Mouse (Mus musculus): ENCODE results near the gene Kat5. TPM values are rescaled to one million over a fixed set of nuclear protein-coding genes. Genes with fewer than 3 reads are reported as not detected.

Gene Kat5
- polyA plus RNA-seq, 1 experiment from 2014 or later, result 32.2 TPM

GRCm38 (mm10) chr19:5559229-5559628 lies 50.8 kb downstream of the Kat5 start:
- no peak for DNase-seq (ENCODE audit: low spot score)
- 13% methylated on average over 8 of the region's 8 CpGs for WGBS
- Histone ChIP-seq H3K4me3 (ENCODE audit: low read depth, low read length) (no peak overlapping the region), H3K27ac (replicated peaks; ENCODE audit: low read depth, low read length) (no peak overlapping the region), H3K9ac (replicated peaks; ENCODE audit: low read length) (no peak overlapping the region), H3K36me3 (replicated peaks; ENCODE audit: control insufficient read depth, insufficient read depth, low read depth, low read length) (no peaks in the 10 kb centered on the region), H3K4me2 (ENCODE audit: low read depth, low read length) (no peak overlapping the region), H3K27me3 (ENCODE audit: control insufficient read depth, insufficient read depth, low read length) (peaks cover 64% of the 10 kb centered on the region), H3K4me1 (ENCODE audit: control insufficient read depth, insufficient read depth, low read length) (0 out of 2 replicates have a peak, but pooled peaks cover 2% of the 10 kb centered on the region), H3K9me3 (replicated peaks; ENCODE audit: control insufficient read depth, low read length) (no peaks in the 10 kb centered on the region)
- no peak for ATAC-seq (replicated peaks; ENCODE audit: insufficient number of reproducible peaks, low FRiP score, low TSS enrichment, low read depth)

- Histone ChIP-seq H3K9ac (replicated peaks; ENCODE audit: low read length) (no peak overlapping the region), H3K36me3 (replicated peaks; ENCODE audit: control insufficient read depth, insufficient read depth, low read depth, low read length) (no peaks in the 10 kb centered on the region), H3K4me2 (ENCODE audit: low read depth, low read length) (no peak overlapping the region), H3K27me3 (ENCODE audit: control insufficient read depth, insufficient read depth, low read length) (peaks cover 59% of the 10 kb centered on the region), H3K4me3 (ENCODE audit: low read depth, low read length) (no peak overlapping the region), H3K27ac (replicated peaks; ENCODE audit: low read depth, low read length) (no peak overlapping the region), H3K9me3 (replicated peaks; ENCODE audit: control insufficient read depth, low read length) (no peaks in the 10 kb centered on the region), H3K4me1 (ENCODE audit: control insufficient read depth, insufficient read depth, low read length) (0 out of 2 replicates have a peak, but pooled peaks cover 2% of the 10 kb centered on the region)
- 63% methylated on average over 8 of the region's 8 CpGs for WGBS
- ATAC-seq (replicated peaks; ENCODE audit: insufficient number of reproducible peaks, low FRiP score, low TSS enrichment, low read depth), result no peak
- no peak for DNase-seq (ENCODE audit: low spot score)
These were observed 51.3 kb downstream of the Kat5 start for GRCm38 (mm10) chr19:5558770-5559169.

- DNase-seq (ENCODE audit: low spot score) (no peak), ATAC-seq (replicated peaks; ENCODE audit: insufficient number of reproducible peaks, low FRiP score, low TSS enrichment, low read depth) (no peak)
- H3K27me3 ChIP-seq (ENCODE audit: control insufficient read depth, insufficient read depth, low read length), result peaks cover 57% of the 10 kb centered on the region
- no peak overlapping the region for H3K4me2 ChIP-seq (ENCODE audit: low read depth, low read length)
- 37% methylated on average over 7 of the region's 7 CpGs for WGBS
- no peak overlapping the region for H3K27ac ChIP-seq (replicated peaks; ENCODE audit: low read depth, low read length)
- no peak overlapping the region for H3K4me3 ChIP-seq (ENCODE audit: low read depth, low read length)
- H3K4me1 ChIP-seq (ENCODE audit: control insufficient read depth, insufficient read depth, low read length), result 0 out of 2 replicates have a peak, but pooled peaks cover 2% of the 10 kb centered on the region
- no peaks in the 10 kb centered on the region for H3K36me3 ChIP-seq (replicated peaks; ENCODE audit: control insufficient read depth, insufficient read depth, low read depth, low read length)
- H3K9ac ChIP-seq (replicated peaks; ENCODE audit: low read length), result no peak overlapping the region
- no peaks in the 10 kb centered on the region for H3K9me3 ChIP-seq (replicated peaks; ENCODE audit: control insufficient read depth, low read length)
These were observed 51.9 kb downstream of the Kat5 start for GRCm38 (mm10) chr19:5558169-5558568.

- no peaks in the 10 kb centered on the region for H3K9me3 ChIP-seq (replicated peaks; ENCODE audit: control insufficient read depth, low read length)
- ATAC-seq (replicated peaks; ENCODE audit: insufficient number of reproducible peaks, low FRiP score, low TSS enrichment, low read depth) (no peak), DNase-seq (ENCODE audit: low spot score) (no peak)
- no peaks in the 10 kb centered on the region for H3K36me3 ChIP-seq (replicated peaks; ENCODE audit: control insufficient read depth, insufficient read depth, low read depth, low read length)
- no peak overlapping the region for H3K27ac ChIP-seq (replicated peaks; ENCODE audit: low read depth, low read length)
- no peak overlapping the region for H3K4me2 ChIP-seq (ENCODE audit: low read depth, low read length)
- H3K4me3 ChIP-seq (ENCODE audit: low read depth, low read length), result no peak overlapping the region
- H3K9ac ChIP-seq (replicated peaks; ENCODE audit: low read length), result no peak overlapping the region
- 74% methylated on average over 14 of the region's 14 CpGs for WGBS
- no peaks in the 10 kb centered on the region for H3K4me1 ChIP-seq (ENCODE audit: control insufficient read depth, insufficient read depth, low read length)
- peaks cover 19% of the 10 kb centered on the region for H3K27me3 ChIP-seq (ENCODE audit: control insufficient read depth, insufficient read depth, low read length)
These were observed 55.8 kb downstream of the Kat5 start for GRCm38 (mm10) chr19:5554212-5554611.

GRCm38 (mm10) chr19:5553802-5554201 lies 56.2 kb downstream of the Kat5 start:
- Histone ChIP-seq H3K9ac (replicated peaks; ENCODE audit: low read length) (no peak overlapping the region), H3K4me1 (ENCODE audit: control insufficient read depth, insufficient read depth, low read length) (no peaks in the 10 kb centered on the region), H3K27ac (replicated peaks; ENCODE audit: low read depth, low read length) (no peak overlapping the region), H3K4me3 (ENCODE audit: low read depth, low read length) (no peak overlapping the region), H3K27me3 (ENCODE audit: control insufficient read depth, insufficient read depth, low read length) (peaks cover 14% of the 10 kb centered on the region), H3K36me3 (replicated peaks; ENCODE audit: control insufficient read depth, insufficient read depth, low read depth, low read length) (no peaks in the 10 kb centered on the region), H3K9me3 (replicated peaks; ENCODE audit: control insufficient read depth, low read length) (no peaks in the 10 kb centered on the region), H3K4me2 (ENCODE audit: low read depth, low read length) (no peak overlapping the region)
- ATAC-seq (replicated peaks; ENCODE audit: insufficient number of reproducible peaks, low FRiP score, low TSS enrichment, low read depth) (no peak), DNase-seq (ENCODE audit: low spot score) (no peak)
- 47% methylated on average over 8 of the region's 8 CpGs for WGBS

Other genes starting within 250 kb of the Kat5 start
- 58.2 and 63.7 TPM in 2 replicates for gene Eif1ad, start 243.5 kb downstream of the Kat5 start, polyA plus RNA-seq (2014; fragmentation: Nextera tagmentation; extraction: Ambion mirVana)
- 464 and 487 TPM in 2 replicates for gene Banf1, start 243.1 kb downstream of the Kat5 start, polyA plus RNA-seq (2014; fragmentation: Nextera tagmentation; extraction: Ambion mirVana)
- gene Sart1, start 221.5 kb downstream of the Kat5 start, polyA plus RNA-seq (2014; fragmentation: Nextera tagmentation; extraction: Ambion mirVana), result 72.9 and 76.1 TPM in 2 replicates
- gene Tsga10ip, start 207.7 kb downstream of the Kat5 start, polyA plus RNA-seq (2014; fragmentation: Nextera tagmentation; extraction: Ambion mirVana), result 0.15 and 0.36 TPM in 2 replicates
- gene Drap1, start 185.3 kb downstream of the Kat5 start, polyA plus RNA-seq (2014; fragmentation: Nextera tagmentation; extraction: Ambion mirVana), result 204 and 213 TPM in 2 replicates
- 33.2 and 36.7 TPM in 2 replicates for gene AI837181, start 185.1 kb downstream of the Kat5 start, polyA plus RNA-seq (2014; fragmentation: Nextera tagmentation; extraction: Ambion mirVana)
- gene Fosl1, start 162.7 kb downstream of the Kat5 start, polyA plus RNA-seq (2014; fragmentation: Nextera tagmentation; extraction: Ambion mirVana), result not detected in 2 replicates
- gene Ccdc85b, start 152.3 kb downstream of the Kat5 start, polyA plus RNA-seq (2014; fragmentation: Nextera tagmentation; extraction: Ambion mirVana), result 7.5 and 7.8 TPM in 2 replicates
- gene Fibp, start 149.6 kb downstream of the Kat5 start, polyA plus RNA-seq (2014; fragmentation: Nextera tagmentation; extraction: Ambion mirVana), result 105 and 115 TPM in 2 replicates
- 1.1 and 1.4 TPM in 2 replicates for gene Ctsw, start 141.7 kb downstream of the Kat5 start, polyA plus RNA-seq (2014; fragmentation: Nextera tagmentation; extraction: Ambion mirVana)
- 80.9 and 91.9 TPM in 2 replicates for gene Efemp2, start 136.3 kb downstream of the Kat5 start, polyA plus RNA-seq (2014; fragmentation: Nextera tagmentation; extraction: Ambion mirVana)
- 29.6 and 39.2 TPM in 2 replicates for gene Mus81, start 121.8 kb downstream of the Kat5 start, polyA plus RNA-seq (2014; fragmentation: Nextera tagmentation; extraction: Ambion mirVana)
- gene Cfl1, start 119.8 kb downstream of the Kat5 start, polyA plus RNA-seq (2014; fragmentation: Nextera tagmentation; extraction: Ambion mirVana), result 3,308 and 3,397 TPM in 2 replicates
- not detected in 2 replicates for gene 1700020D05Rik, start 106.5 kb downstream of the Kat5 start, polyA plus RNA-seq (2014; fragmentation: Nextera tagmentation; extraction: Ambion mirVana)
- 8.7 and 9.8 TPM in 2 replicates for gene Snx32, start 99.7 kb downstream of the Kat5 start, polyA plus RNA-seq (2014; fragmentation: Nextera tagmentation; extraction: Ambion mirVana)
- gene Ovol1, start 49.6 kb downstream of the Kat5 start, polyA plus RNA-seq (2014; fragmentation: Nextera tagmentation; extraction: Ambion mirVana), result 0.62 and 1.4 TPM in 2 replicates
- 1.7 and 2.1 TPM in 2 replicates for gene Ap5b1, start 42.2 kb downstream of the Kat5 start, polyA plus RNA-seq (2014; fragmentation: Nextera tagmentation; extraction: Ambion mirVana)
- 156 and 157 TPM in 2 replicates for gene Rnaseh2c, start 8.4 kb downstream of the Kat5 start, polyA plus RNA-seq (2014; fragmentation: Nextera tagmentation; extraction: Ambion mirVana)
- gene Rela, start 27.2 kb upstream of the Kat5 start, polyA plus RNA-seq (2014; fragmentation: Nextera tagmentation; extraction: Ambion mirVana), result 37.0 and 39.1 TPM in 2 replicates
- 12.4 and 13.2 TPM in 2 replicates for gene Sipa1, start 53.5 kb upstream of the Kat5 start, polyA plus RNA-seq (2014; fragmentation: Nextera tagmentation; extraction: Ambion mirVana)
- gene Map3k11, start 78.5 kb upstream of the Kat5 start, polyA plus RNA-seq (2014; fragmentation: Nextera tagmentation; extraction: Ambion mirVana), result 13.1 and 14.6 TPM in 2 replicates
- 17.5 and 22.0 TPM in 2 replicates for gene Pcnx3, start 78.7 kb upstream of the Kat5 start, polyA plus RNA-seq (2014; fragmentation: Nextera tagmentation; extraction: Ambion mirVana)
- not detected in 2 replicates for gene Kcnk7, start 94.1 kb upstream of the Kat5 start, polyA plus RNA-seq (2014; fragmentation: Nextera tagmentation; extraction: Ambion mirVana)
- gene Ehbp1l1, start 116.1 kb upstream of the Kat5 start, polyA plus RNA-seq (2014; fragmentation: Nextera tagmentation; extraction: Ambion mirVana), result 4.5 and 5.5 TPM in 2 replicates
- 137 and 151 TPM in 2 replicates for gene Fam89b, start 119.4 kb upstream of the Kat5 start, polyA plus RNA-seq (2014; fragmentation: Nextera tagmentation; extraction: Ambion mirVana)
- gene Ltbp3, start 130.7 kb upstream of the Kat5 start, polyA plus RNA-seq (2014; fragmentation: Nextera tagmentation; extraction: Ambion mirVana), result 5.9 and 9.5 TPM in 2 replicates
- 53.9 and 55.0 TPM in 2 replicates for gene Scyl1, start 161.2 kb upstream of the Kat5 start, polyA plus RNA-seq (2014; fragmentation: Nextera tagmentation; extraction: Ambion mirVana)